Mouse (Mus musculus) liver, postnatal 0 days (tissue): ENCODE measurements around the gene Pias3. TPM values are rescaled to one million over a fixed set of nuclear protein-coding genes. Genes with fewer than 3 reads are reported as not detected.

ENCODE experiments used
- ATAC-seq: fragments of 200-750 bp; cut with Nextera tagmentation; 2 replicates; pipeline ENCODE4 v1.8.0; 2017; ENCODE audit warnings: mild to moderate bottlenecking, moderate library complexity
- DNase-seq: peaks from one replicate; pipeline ENCODE4 v3.0.0-alpha.2; 2016
- H3K27ac ChIP-seq: fragments of 300-500 bp; sonication (generic); 2 replicates; pipeline ENCODE4 v1.5.1; 2014; ENCODE audit warnings: antibody characterized with exemption, moderate library complexity, mild to moderate bottlenecking, low read depth
- H3K27me3 ChIP-seq: fragments of 300-500 bp; sonication (generic); 2 replicates; pipeline ENCODE4 v1.6.1; 2014; ENCODE audit warnings: low read length, control low read depth, mixed read lengths; ENCODE audit not compliant: insufficient read depth
- H3K36me3 ChIP-seq: fragments of 300-500 bp; sonication (generic); replicated peaks from 2 replicates; pipeline ENCODE4 v1.6.1; 2014; ENCODE audit warnings: mild to moderate bottlenecking, control low read depth, low read length, moderate library complexity, mixed read lengths; ENCODE audit not compliant: insufficient read depth
- H3K4me1 ChIP-seq: fragments of 300-500 bp; sonication (generic); 2 replicates; pipeline ENCODE4 v1.6.1; 2014; ENCODE audit warnings: antibody characterized with exemption, mild to moderate bottlenecking, control low read depth; ENCODE audit not compliant: insufficient read depth
- H3K4me2 ChIP-seq: fragments of 300-500 bp; sonication (generic); 2 replicates; pipeline ENCODE4 v1.6.1; 2014; ENCODE audit warnings: low read depth, mild to moderate bottlenecking, low read length, moderate library complexity, mixed read lengths
- H3K4me3 ChIP-seq: fragments of 300-500 bp; sonication (generic); 2 replicates; pipeline ENCODE4 v1.5.1; 2014; ENCODE audit warnings: low read depth, low read length
- H3K9ac ChIP-seq: fragments of 300-500 bp; sonication (generic); replicated peaks from 2 replicates; pipeline ENCODE4 v1.6.1; 2014; ENCODE audit warnings: mild to moderate bottlenecking, moderate library complexity
- H3K9me3 ChIP-seq: fragments of 300-500 bp; sonication (generic); 2 replicates; pipeline ENCODE4 v1.6.1; 2016; ENCODE audit warnings: mild to moderate bottlenecking, control low read depth, low read length, mixed read lengths
- CTCF ChIP-seq: sonication (generic); IDR thresholded peaks from 2 replicates; pipeline ENCODE4 v1.5.1; 2016; ENCODE audit warnings: antibody characterized with exemption, low read depth
- EP300 ChIP-seq: IDR thresholded peaks from 2 replicates; pipeline ENCODE4 v1.6.1; 2016; ENCODE audit warnings: antibody characterized with exemption, low read depth, mild to moderate bottlenecking
- WGBS: fragments of 180-500 bp; shearing (Covaris S2); extraction: QIAGEN DNeasy Blood & Tissue Kit; methylation state at CpG from one replicate; pipeline ENCODE4 v1.1.7; 2014; ENCODE audit not compliant: insufficient replicate concordance; 5-methylcytosine and 5-hydroxymethylcytosine counted together
- polyA plus RNA-seq: library from polyadenylated mRNA; unstranded; fragments of >200 nt; fragmentation: Nextera tagmentation; extraction: Ambion mirVana; gene quantifications from 2 replicates; pipeline ENCODE4 v1.2.1, GENCODE M21; 2015

The Pias3 gene
- polyA plus RNA-seq, 1 experiment from 2014 or later: 4.6 TPM

GRCm38 (mm10) chr3:96693579-96693978, 2.6 kb upstream of the Pias3 start:
- Histone ChIP-seq H3K36me3 (no peaks in the 10 kb centered on the region), H3K9me3 (no peaks in the 10 kb centered on the region), H3K4me1 (peaks cover 12% of the 10 kb centered on the region), H3K4me2 (no peak overlapping the region), H3K27me3 (no peaks in the 10 kb centered on the region), H3K27ac (no peak overlapping the region), H3K4me3 (no peak overlapping the region), H3K9ac (no peak overlapping the region)
- ATAC-seq (no peak), DNase-seq (no peak)
- TF ChIP-seq CTCF (no peak), EP300 (no peak)
- 32% methylated on average over 1 of the region's 1 CpGs for WGBS

GRCm38 (mm10) chr3:96696766-96697732, 865 bp downstream of the Pias3 start:
- no peaks in the 10 kb centered on the region for H3K27me3 ChIP-seq
- peaks cover 13% of the 10 kb centered on the region for H3K36me3 ChIP-seq
- TF ChIP-seq EP300 (no peak), CTCF (no peak)
- peak overlapping the region; percentile 98 for H3K4me3 ChIP-seq
- H3K9ac ChIP-seq: peak overlapping the region; percentile 83
- peak; percentile 95 for ATAC-seq
- peak; percentile 92 for DNase-seq
- WGBS: under 1% methylated on average over 73 of the region's 85 CpGs
- H3K4me2 ChIP-seq: peak overlapping the region; percentile 96
- H3K4me1 ChIP-seq: peaks cover 12% of the 10 kb centered on the region
- H3K27ac ChIP-seq: peak overlapping the region; percentile 86
- no peaks in the 10 kb centered on the region for H3K9me3 ChIP-seq

- ATAC-seq (no peak), DNase-seq (no peak)
- peaks cover 24% of the 10 kb centered on the region for H3K36me3 ChIP-seq
- H3K9ac ChIP-seq: no peak overlapping the region
- no peak overlapping the region for H3K27ac ChIP-seq
- no peak for TF ChIP-seq EP300
- no peak for TF ChIP-seq CTCF
- H3K4me1 ChIP-seq: peaks cover 12% of the 10 kb centered on the region
- H3K27me3 ChIP-seq: no peaks in the 10 kb centered on the region
- no peaks in the 10 kb centered on the region for H3K9me3 ChIP-seq
- H3K4me3 ChIP-seq: no peak overlapping the region
- WGBS: 76% methylated on average over 19 of the region's 19 CpGs
- no peak overlapping the region for H3K4me2 ChIP-seq
Observed at GRCm38 (mm10) chr3:96698993-96699690, 3.0 kb downstream of the Pias3 start.

GRCm38 (mm10) chr3:96700376-96700775, 4.2 kb downstream of the Pias3 start:
- Histone ChIP-seq H3K9me3 (no peaks in the 10 kb centered on the region), H3K27ac (no peak overlapping the region), H3K4me1 (peaks cover 12% of the 10 kb centered on the region), H3K9ac (no peak overlapping the region), H3K4me3 (no peak overlapping the region), H3K27me3 (no peaks in the 10 kb centered on the region), H3K36me3 (peaks cover 35% of the 10 kb centered on the region), H3K4me2 (no peak overlapping the region)
- no peak for ATAC-seq
- TF ChIP-seq CTCF (peak; percentile 64), EP300 (no peak)
- 50% methylated on average over 7 of the region's 7 CpGs for WGBS
- peak; percentile 53 for DNase-seq

- no peak for ATAC-seq
- H3K9ac ChIP-seq: no peak overlapping the region
- TF ChIP-seq CTCF: no peak
- no peak for TF ChIP-seq EP300
- no peak overlapping the region for H3K4me3 ChIP-seq
- no peaks in the 10 kb centered on the region for H3K27me3 ChIP-seq
- WGBS: 83% methylated on average over 4 of the region's 4 CpGs
- peaks cover 35% of the 10 kb centered on the region for H3K36me3 ChIP-seq
- no peaks in the 10 kb centered on the region for H3K9me3 ChIP-seq
- no peak overlapping the region for H3K4me2 ChIP-seq
- no peak for DNase-seq
- H3K4me1 ChIP-seq: peaks cover 9% of the 10 kb centered on the region
- no peak overlapping the region for H3K27ac ChIP-seq
Observed at GRCm38 (mm10) chr3:96701003-96701402, 4.8 kb downstream of the Pias3 start.

- TF ChIP-seq EP300 (no peak), CTCF (peak; percentile 59)
- Histone ChIP-seq H3K4me1 (peaks cover 11% of the 10 kb centered on the region), H3K27me3 (peaks cover 13% of the 10 kb centered on the region), H3K4me3 (no peak overlapping the region), H3K36me3 (peaks cover 35% of the 10 kb centered on the region), H3K27ac (no peak overlapping the region), H3K9ac (no peak overlapping the region), H3K4me2 (no peak overlapping the region), H3K9me3 (no peaks in the 10 kb centered on the region)
- DNase-seq: peak; percentile 51
- whole genome bisulfite sequencing: 62% methylated on average over 11 of the region's 11 CpGs
- ATAC-seq: no peak
Observed at GRCm38 (mm10) chr3:96704778-96705177, 8.6 kb downstream of the Pias3 start.
